Mouse (Mus musculus) liver, postnatal 0 days (tissue): Measurements from ENCODE around the gene Abat. TPM values are rescaled to one million over a fixed set of nuclear protein-coding genes. Genes with fewer than 3 reads are reported as not detected.
"Not testable (repeated sequence)": the region's sequence is repeated elsewhere in the genome, so short reads cannot be mapped to it uniquely, and the experiment has no call there.

ENCODE experiments used
- ATAC-seq: fragments of 200-750 bp; cut with Nextera tagmentation; 2 replicates; pipeline ENCODE4 v1.8.0; 2017; ENCODE audit warnings: mild to moderate bottlenecking, moderate library complexity
- DNase-seq: peaks from one replicate; pipeline ENCODE4 v3.0.0-alpha.2; 2016
- H3K27ac ChIP-seq: fragments of 300-500 bp; sonication (generic); 2 replicates; pipeline ENCODE4 v1.5.1; 2014; ENCODE audit warnings: antibody characterized with exemption, moderate library complexity, mild to moderate bottlenecking, low read depth
- H3K27me3 ChIP-seq: fragments of 300-500 bp; sonication (generic); 2 replicates; pipeline ENCODE4 v1.6.1; 2014; ENCODE audit warnings: low read length, control low read depth, mixed read lengths; ENCODE audit not compliant: insufficient read depth
- H3K36me3 ChIP-seq: fragments of 300-500 bp; sonication (generic); replicated peaks from 2 replicates; pipeline ENCODE4 v1.6.1; 2014; ENCODE audit warnings: mild to moderate bottlenecking, control low read depth, low read length, moderate library complexity, mixed read lengths; ENCODE audit not compliant: insufficient read depth
- H3K4me1 ChIP-seq: fragments of 300-500 bp; sonication (generic); 2 replicates; pipeline ENCODE4 v1.6.1; 2014; ENCODE audit warnings: antibody characterized with exemption, mild to moderate bottlenecking, control low read depth; ENCODE audit not compliant: insufficient read depth
- H3K4me2 ChIP-seq: fragments of 300-500 bp; sonication (generic); 2 replicates; pipeline ENCODE4 v1.6.1; 2014; ENCODE audit warnings: low read depth, mild to moderate bottlenecking, low read length, moderate library complexity, mixed read lengths
- H3K4me3 ChIP-seq: fragments of 300-500 bp; sonication (generic); 2 replicates; pipeline ENCODE4 v1.5.1; 2014; ENCODE audit warnings: low read depth, low read length
- H3K9ac ChIP-seq: fragments of 300-500 bp; sonication (generic); replicated peaks from 2 replicates; pipeline ENCODE4 v1.6.1; 2014; ENCODE audit warnings: mild to moderate bottlenecking, moderate library complexity
- H3K9me3 ChIP-seq: fragments of 300-500 bp; sonication (generic); 2 replicates; pipeline ENCODE4 v1.6.1; 2016; ENCODE audit warnings: mild to moderate bottlenecking, control low read depth, low read length, mixed read lengths
- CTCF ChIP-seq: sonication (generic); IDR thresholded peaks from 2 replicates; pipeline ENCODE4 v1.5.1; 2016; ENCODE audit warnings: antibody characterized with exemption, low read depth
- EP300 ChIP-seq: IDR thresholded peaks from 2 replicates; pipeline ENCODE4 v1.6.1; 2016; ENCODE audit warnings: antibody characterized with exemption, low read depth, mild to moderate bottlenecking
- WGBS: fragments of 180-500 bp; shearing (Covaris S2); extraction: QIAGEN DNeasy Blood & Tissue Kit; methylation state at CpG from one replicate; pipeline ENCODE4 v1.1.7; 2014; ENCODE audit not compliant: insufficient replicate concordance; 5-methylcytosine and 5-hydroxymethylcytosine counted together
- polyA plus RNA-seq: library from polyadenylated mRNA; unstranded; fragments of >200 nt; fragmentation: Nextera tagmentation; extraction: Ambion mirVana; gene quantifications from 2 replicates; pipeline ENCODE4 v1.2.1, GENCODE M21; 2015

The Abat gene
- polyA plus RNA-seq, 1 experiment from 2014 or later, result 37.8 TPM

DNA sequence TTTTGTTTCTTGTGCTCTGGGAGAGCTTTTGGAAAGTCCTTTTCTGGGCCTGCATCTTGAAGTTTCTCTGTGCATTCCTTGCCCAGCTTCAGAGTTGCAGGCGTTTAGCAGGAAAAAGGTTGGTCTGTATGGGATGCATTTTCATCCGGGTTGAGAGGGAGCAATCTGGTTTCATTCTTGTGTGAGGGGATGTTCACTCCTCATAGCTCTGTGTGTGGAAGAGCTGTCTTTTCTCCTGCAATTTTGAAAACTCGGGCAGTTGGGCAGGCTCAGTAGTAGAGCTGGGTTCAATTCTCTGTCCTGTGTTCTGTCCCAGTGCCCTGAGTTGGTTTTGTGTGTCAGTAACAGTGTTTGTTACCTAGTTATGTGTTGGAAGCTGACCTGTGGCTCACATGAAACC, 41.1 kb downstream of the Abat start:
- Histone ChIP-seq H3K9me3 (no peaks in the 10 kb centered on the region; the same call in 1 of the 2 replicates), H3K36me3 (no peaks in the 10 kb centered on the region; the same call in 1 of the 2 replicates), H3K27me3 (no peaks in the 10 kb centered on the region), H3K4me1 (no peaks in the 10 kb centered on the region), H3K9ac (no peak overlapping the region), H3K27ac (no peak overlapping the region), H3K4me3 (no peak overlapping the region), H3K4me2 (no peak overlapping the region)
- DNase-seq (no peak), ATAC-seq (no peak)
- no peak for TF ChIP-seq EP300
- no peak for TF ChIP-seq CTCF
- 70% methylated on average over 3 of the region's 3 CpGs for WGBS

GRCm38 (mm10) chr16:8554751-8555150, 41.5 kb downstream of the Abat start:
- ATAC-seq, DNase-seq, H3K9me3 ChIP-seq, H3K4me3 ChIP-seq, H3K36me3 ChIP-seq, H3K27me3 ChIP-seq, H3K9ac ChIP-seq, H3K27ac ChIP-seq, H3K4me2 ChIP-seq, H3K4me1 ChIP-seq: not testable (repeated sequence)
- WGBS, result 76% methylated on average over 2 of the region's 2 CpGs

GRCm38 (mm10) chr16:8555371-8555770, 42.1 kb downstream of the Abat start:
- not testable (repeated sequence) for DNase-seq, H3K4me1 ChIP-seq, H3K36me3 ChIP-seq, H3K9me3 ChIP-seq, H3K4me2 ChIP-seq, H3K9ac ChIP-seq, H3K27ac ChIP-seq, H3K4me3 ChIP-seq, H3K27me3 ChIP-seq, ATAC-seq
- WGBS, result 63% methylated on average over 3 of the region's 3 CpGs

GRCm38 (mm10) chr16:8560079-8560478, 46.9 kb downstream of the Abat start:
- DNase-seq, result no peak
- WGBS, result 82% methylated on average over 17 of the region's 17 CpGs

DNA sequence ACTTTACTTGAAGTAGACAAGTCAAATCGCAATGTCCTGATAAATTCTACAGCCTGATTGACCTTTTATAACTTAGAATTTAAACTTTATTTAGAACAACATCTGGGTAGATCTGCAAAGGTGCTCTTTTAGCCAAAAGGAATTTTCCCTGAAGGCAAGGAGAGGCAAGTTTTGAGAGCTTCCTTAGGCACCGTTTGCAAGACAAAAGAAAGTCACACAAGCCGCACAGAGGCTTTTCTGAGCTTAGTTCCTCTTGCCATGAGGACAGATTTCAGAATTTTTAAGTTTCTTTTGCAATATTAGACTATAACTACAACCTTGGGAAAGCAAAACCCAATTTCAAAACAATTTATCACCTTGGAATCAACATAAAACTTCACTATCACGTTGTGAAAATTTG, 47.9 kb downstream of the Abat start:
- 48% methylated on average over 4 of the region's 4 CpGs for WGBS
- ATAC-seq, H3K27me3 ChIP-seq, DNase-seq, H3K9me3 ChIP-seq, H3K4me3 ChIP-seq, H3K4me1 ChIP-seq, H3K9ac ChIP-seq, H3K36me3 ChIP-seq, H3K27ac ChIP-seq, H3K4me2 ChIP-seq: not testable (repeated sequence)

More at GRCm38 (mm10) chr16:8560079-8560478, 46.9 kb downstream of the Abat start:
- ATAC-seq, result no peak
- no peaks in the 10 kb centered on the region for H3K36me3 ChIP-seq
- no peak overlapping the region for H3K9ac ChIP-seq
- no peaks in the 10 kb centered on the region for H3K4me1 ChIP-seq
- no peaks in the 10 kb centered on the region for H3K27me3 ChIP-seq
- no peak overlapping the region for H3K4me2 ChIP-seq
- no peak overlapping the region for H3K4me3 ChIP-seq
- TF ChIP-seq EP300 (no peak), CTCF (no peak)
- H3K9me3 ChIP-seq, result peaks cover 4% of the 10 kb centered on the region
- H3K27ac ChIP-seq, result no peak overlapping the region

DNA sequence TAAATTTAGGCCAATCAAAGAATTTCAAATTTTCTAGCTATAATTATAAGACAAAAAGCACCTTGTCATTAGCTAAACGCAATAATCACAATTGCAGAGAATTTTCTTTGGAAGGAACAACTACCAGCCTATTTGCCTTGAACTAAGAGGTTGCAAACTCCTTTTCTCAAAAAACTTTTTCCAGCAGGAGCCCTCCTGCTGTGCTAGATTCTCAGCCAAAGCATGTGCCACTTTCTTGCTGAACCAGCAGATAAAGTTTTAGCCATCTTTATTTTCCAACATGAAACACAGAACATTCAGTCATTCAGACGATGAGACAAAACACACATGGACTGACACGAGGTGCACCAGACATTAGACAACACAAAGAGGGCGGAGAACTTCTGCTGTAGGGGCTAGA, 48.6 kb downstream of the Abat start:
- H3K9me3 ChIP-seq, H3K4me2 ChIP-seq, H3K27ac ChIP-seq, H3K9ac ChIP-seq, ATAC-seq, H3K36me3 ChIP-seq, H3K4me1 ChIP-seq, H3K4me3 ChIP-seq, DNase-seq, H3K27me3 ChIP-seq: not testable (repeated sequence)
- 54% methylated on average over 4 of the region's 4 CpGs for WGBS

DNA sequence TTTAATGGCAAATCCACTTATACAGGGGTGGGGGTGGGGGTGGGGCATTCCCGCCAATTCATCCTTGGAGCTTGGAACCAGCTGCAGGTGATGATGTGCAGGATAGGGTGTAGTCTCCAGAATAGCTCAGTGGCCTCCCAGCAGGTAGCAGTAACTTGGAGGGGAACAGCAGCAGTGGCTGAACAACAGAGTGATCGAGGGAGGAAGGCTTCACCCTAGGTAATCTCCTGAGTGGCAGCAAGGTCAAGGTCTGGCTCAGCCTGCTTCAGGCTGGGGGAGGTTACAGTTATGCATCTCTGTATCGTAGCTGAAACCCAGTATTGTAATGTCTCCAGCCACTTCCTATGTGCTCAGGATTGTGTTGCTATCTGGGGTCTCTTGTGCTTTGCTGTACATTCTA, 49.6 kb downstream of the Abat start:
- H3K4me1 ChIP-seq, H3K9me3 ChIP-seq, H3K36me3 ChIP-seq, ATAC-seq, H3K4me2 ChIP-seq, H3K4me3 ChIP-seq, DNase-seq, H3K27ac ChIP-seq, H3K9ac ChIP-seq, H3K27me3 ChIP-seq: not testable (repeated sequence)
- 62% methylated on average over 3 of the region's 3 CpGs for WGBS
